Mouse (Mus musculus) embryonic fibroblast, embryonic 13.5 days (primary cell): ENCODE data around the gene Tnfaip8l3. TPM values are rescaled to one million over a fixed set of nuclear protein-coding genes. Genes with fewer than 3 reads are reported as not detected.
"Not testable (repeated sequence)": the region's sequence is repeated elsewhere in the genome, so short reads cannot be mapped to it uniquely, and the experiment has no call there.

Experiments used
- H3K27ac ChIP-seq: 2 replicates; pipeline ENCODE4 v1.5.1; 2012; ENCODE audit warnings: low read length, control low read depth, inconsistent platforms; ENCODE audit not compliant: insufficient read depth
- H3K4me1 ChIP-seq: 2 replicates; pipeline ENCODE4 v1.6.1; 2011; ENCODE audit warnings: low read length; ENCODE audit not compliant: control insufficient read depth, insufficient read depth
- H3K4me3 ChIP-seq: 2 replicates; pipeline ENCODE4 v1.5.1; 2011; ENCODE audit warnings: mild to moderate bottlenecking, control low read depth, low read length; ENCODE audit not compliant: insufficient read depth
- CTCF ChIP-seq: IDR thresholded peaks from 2 replicates; pipeline ENCODE4 v1.5.1; 2011; ENCODE audit warnings: mild to moderate bottlenecking, control low read depth, low read length, moderate library complexity, borderline replicate concordance; ENCODE audit not compliant: insufficient read depth
- POLR2A ChIP-seq: IDR thresholded peaks from 2 replicates; pipeline ENCODE4 v1.6.1; 2011; ENCODE audit warnings: low read depth, mild to moderate bottlenecking, control low read depth, low read length, moderate library complexity
- polyA plus RNA-seq: library from polyadenylated mRNA; stranded (reverse); fragments of >200 nt; gene quantifications from 2 replicates; pipeline ENCODE4 v1.2.4, GENCODE M21; 2011; ENCODE audit warnings: low read depth; ENCODE audit not compliant: missing spikeins, insufficient read length

Tnfaip8l3 gene
- polyA plus RNA-seq, 1 experiment: 1.1 TPM

DNA sequence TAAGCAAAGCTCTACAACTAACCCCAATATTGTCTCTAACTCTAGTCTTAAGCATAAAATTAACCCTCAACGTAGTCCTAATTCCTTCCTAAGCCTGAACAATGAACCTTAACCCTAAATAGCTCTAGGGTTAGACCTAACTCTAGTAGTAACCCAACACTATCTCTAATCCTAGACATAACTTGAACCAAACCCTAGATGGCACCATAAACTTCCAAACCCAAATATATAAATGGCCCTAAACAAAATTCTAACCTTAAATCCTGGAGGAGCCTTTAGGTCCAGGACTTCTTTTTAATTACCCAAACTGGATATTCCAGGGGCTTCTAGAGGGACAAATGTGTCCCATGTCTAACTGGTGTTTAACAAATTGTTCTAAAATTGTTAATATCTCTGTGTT is 73.7 kb downstream of the Tnfaip8l3 start:
- H3K4me3 ChIP-seq: no peak overlapping the region
- TF ChIP-seq POLR2A (no peak), CTCF (no peak)

GRCm38 (mm10) chr9:53992567-53992966 is 75.6 kb downstream of the Tnfaip8l3 start:
- not testable (repeated sequence) for H3K4me3 ChIP-seq, H3K4me1 ChIP-seq, H3K27ac ChIP-seq

More for the DNA sequence above, 73.7 kb downstream of the Tnfaip8l3 start:
- Histone ChIP-seq H3K4me1 (no peaks in the 10 kb centered on the region), H3K27ac (no peak overlapping the region)

DNA sequence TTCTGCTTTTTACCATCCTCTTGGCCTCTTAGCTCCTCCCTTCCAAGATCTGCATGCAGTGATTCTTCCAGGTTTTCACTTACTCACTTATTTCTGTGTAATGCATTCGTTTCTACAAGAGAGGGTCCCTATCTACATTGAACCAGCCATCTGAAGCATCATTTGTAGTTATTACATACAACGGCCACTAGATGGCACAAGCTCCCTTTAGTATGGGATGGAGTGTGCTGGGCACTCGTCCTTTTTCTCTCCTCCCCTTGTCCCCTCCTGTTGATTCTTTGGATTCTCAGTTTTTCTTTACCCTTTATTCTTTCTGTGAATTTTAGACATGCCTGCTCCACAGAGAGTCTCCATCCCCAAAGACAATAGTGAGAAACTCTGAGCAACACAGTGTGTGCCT is 77.3 kb downstream of the Tnfaip8l3 start:
- H3K4me3 ChIP-seq: no peak overlapping the region
- H3K4me1 ChIP-seq: no peaks in the 10 kb centered on the region
- no peak overlapping the region for H3K27ac ChIP-seq
- TF ChIP-seq POLR2A (no peak), CTCF (peak; percentile 54; the same call in 1 of the 2 replicates)

GRCm38 (mm10) chr9:53986972-53987371 is 81.2 kb downstream of the Tnfaip8l3 start:
- Histone ChIP-seq H3K4me3 (no peak overlapping the region), H3K27ac (no peak overlapping the region), H3K4me1 (no peaks in the 10 kb centered on the region)
- no peak for TF ChIP-seq POLR2A
- no peak for TF ChIP-seq CTCF

GRCm38 (mm10) chr9:53984868-53985267 is 83.3 kb downstream of the Tnfaip8l3 start:
- Histone ChIP-seq H3K4me3 (no peak overlapping the region), H3K4me1 (no peaks in the 10 kb centered on the region), H3K27ac (no peak overlapping the region)
- TF ChIP-seq CTCF (peak; percentile 58; the same call in 1 of the 2 replicates), POLR2A (no peak)

DNA sequence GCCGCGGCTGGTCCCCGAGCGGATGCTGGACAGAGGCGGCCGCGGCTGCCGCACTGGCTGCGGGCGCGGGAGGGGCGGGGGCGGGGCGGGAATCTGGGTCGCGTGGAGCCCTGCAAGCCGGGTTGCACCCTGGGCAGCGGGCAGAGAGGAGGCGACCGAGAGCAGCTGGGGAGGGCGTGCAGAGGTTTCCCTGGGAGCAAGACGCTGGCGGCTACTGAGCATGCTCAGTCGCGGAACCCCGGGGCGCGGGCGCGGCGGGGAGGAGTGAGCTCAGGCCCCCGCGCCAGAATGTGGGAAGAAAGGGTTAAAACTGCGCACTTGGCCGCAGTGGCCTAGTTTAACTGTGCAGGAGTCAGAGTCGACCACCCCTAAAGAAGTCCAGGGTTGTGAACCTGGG is 93.1 kb downstream of the Tnfaip8l3 start, which contains the start of gene Elmod1:
Gene Elmod1, minus strand, starts transcription at position 180 of the 397 bp plus-strand sequence.
- Histone ChIP-seq H3K4me3 (peak within 1 kb of the TSS; percentile 42), H3K27ac (no peak within 1 kb of the TSS), H3K4me1 (peaks cover 1% of the 10 kb centered on the region; the same call in 1 of the 2 replicates)
- TF ChIP-seq CTCF: no peak
- no peak for TF ChIP-seq POLR2A

DNA sequence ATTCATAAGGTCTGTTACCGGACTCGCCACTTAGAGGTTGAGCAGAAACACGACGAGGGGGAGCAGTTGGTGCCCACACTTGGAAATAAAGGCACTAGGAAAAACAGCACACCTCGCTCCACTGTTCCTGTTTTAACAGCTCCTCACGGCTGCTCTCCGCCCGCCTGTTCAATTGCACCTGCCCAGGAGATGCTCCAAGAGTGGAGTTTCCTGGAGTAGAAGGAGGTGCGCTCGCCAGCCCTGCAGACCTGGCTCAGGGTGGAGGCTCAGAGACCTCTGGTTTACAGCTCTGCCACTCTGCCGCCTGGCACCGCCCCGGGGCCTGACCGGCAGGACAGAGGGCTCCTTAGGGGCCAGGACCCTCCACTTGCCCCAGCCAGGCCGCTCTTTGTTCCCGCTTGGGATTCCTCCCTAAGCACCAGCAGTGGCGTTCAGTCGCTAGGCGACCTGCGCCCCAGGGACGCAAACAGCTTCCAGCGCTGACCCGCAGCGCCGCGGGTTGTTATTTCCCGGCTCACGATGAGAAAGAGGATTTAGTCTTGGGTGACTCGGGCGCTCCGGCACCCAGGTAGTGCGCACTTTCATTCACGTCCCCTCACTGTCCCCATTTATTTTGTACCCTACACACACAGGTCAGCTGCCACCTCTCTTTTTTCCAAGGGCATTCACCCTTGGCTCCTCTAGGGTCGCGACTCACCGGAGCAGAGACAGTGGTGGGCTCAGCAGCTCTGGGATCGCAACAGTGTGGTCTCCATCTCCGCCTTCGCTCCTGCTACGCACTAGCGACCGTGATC is 93.7 kb downstream of the Tnfaip8l3 start:
- TF ChIP-seq CTCF (no peak), POLR2A (no peak)
- Histone ChIP-seq H3K4me1 (peaks cover 2% of the 10 kb centered on the region; the same call in 1 of the 2 replicates), H3K27ac (no peak overlapping the region), H3K4me3 (peak overlapping the region; percentile 42)

DNA sequence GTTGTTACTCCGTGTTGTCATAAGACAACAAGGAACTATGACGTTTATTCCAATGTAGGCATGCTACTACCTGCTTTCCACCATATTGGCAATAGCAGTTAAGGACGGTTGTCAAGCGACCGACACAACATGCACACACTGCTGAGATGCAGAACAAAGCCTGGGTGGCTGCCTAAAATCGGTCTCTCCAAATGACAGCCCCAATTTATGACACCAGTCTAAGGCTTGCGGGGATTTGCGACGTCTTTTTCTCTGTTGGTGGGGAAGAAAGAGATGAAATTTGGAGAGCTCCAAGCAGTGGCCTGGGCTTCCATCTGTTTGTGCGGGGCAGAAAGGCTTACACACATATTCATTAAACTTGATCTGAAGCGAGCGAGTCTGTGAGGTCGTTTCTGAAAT is 94.3 kb downstream of the Tnfaip8l3 start:
- Histone ChIP-seq H3K27ac (no peak overlapping the region), H3K4me3 (no peak overlapping the region), H3K4me1 (peaks cover 2% of the 10 kb centered on the region; the same call in 1 of the 2 replicates)
- TF ChIP-seq POLR2A (no peak), CTCF (no peak)

Other genes starting within 250 kb of the Tnfaip8l3 start
- not detected in 2 replicates for gene Sln, start 218.2 kb downstream of the Tnfaip8l3 start, polyA plus RNA-seq
- gene Elmod1, start 93.1 kb downstream of the Tnfaip8l3 start, polyA plus RNA-seq: not detected in 2 replicates
- not detected in 2 replicates for gene Cyp19a1, start 199.7 kb upstream of the Tnfaip8l3 start, polyA plus RNA-seq
- 6.7 and 7.6 TPM in 2 replicates for gene Gldn, start 218.1 kb upstream of the Tnfaip8l3 start, polyA plus RNA-seq